ENCODE assay signal across 15 mouse cellular contexts in genomic region chr13:94388566-94388965, GRCm38 (mm10).
"Had no signal": no experiment of that assay in that cellular context is flagged by ENCODE, and none has a peak within 500 bp of the region (broad histone marks: within the 10 kb centered on the region; RNA-seq: fewer than 3 reads in every experiment).

No protein-coding gene starts in this region.

- DNase-seq: kidney, postnatal 10 days; kidney, postnatal 4 days; lung, adult 2 months; lung, postnatal 10 days; right cerebral cortex, postnatal 14 days; thymus, adult 2 months; thymus, postnatal 25 days had no signal

- H3K4me2 ChIP-seq: liver, embryonic 11.5 days; liver, embryonic 15.5 days; midbrain, embryonic 12.5 days; stomach, embryonic 15.5 days had no signal

- H3K27ac ChIP-seq: layer of hippocampus, adult 2 months; limb, embryonic 10.5 days; liver, embryonic 15.5 days; macrophage; midbrain, embryonic 12.5 days; stomach, embryonic 15.5 days had no signal

- H3K9me3 ChIP-seq: limb, embryonic 10.5 days; liver, embryonic 15.5 days; megakaryocyte, embryonic 14.5 days; midbrain, embryonic 12.5 days; stomach, embryonic 15.5 days had no signal

- H3K9ac ChIP-seq: liver, embryonic 15.5 days; midbrain, embryonic 12.5 days; stomach, embryonic 15.5 days had no signal

- H3K4me3 ChIP-seq: layer of hippocampus, adult 2 months; limb, embryonic 10.5 days; liver, embryonic 15.5 days; megakaryocyte, embryonic 14.5 days; midbrain, embryonic 12.5 days; stomach, embryonic 15.5 days had no signal

- H3K4me1 ChIP-seq: midbrain, embryonic 12.5 days had no signal

- H3K27me3 ChIP-seq: liver, embryonic 15.5 days; megakaryocyte, embryonic 14.5 days; midbrain, embryonic 12.5 days; stomach, embryonic 15.5 days had no signal
